Mouse (Mus musculus) thymus, postnatal 25 days (tissue): ENCODE results near the gene Nr1i3.

Experiments used
- DNase-seq: peaks from one replicate; pipeline ENCODE4 v3.0.0; 2022

The Nr1i3 gene

GRCm38 (mm10) chr1:171256937-171257548, 43.3 kb downstream of the Nr1i3 start:
- peak; percentile 62 for DNase-seq

- DNase-seq = no peak
Observed at GRCm38 (mm10) chr1:171257781-171258180, 44.0 kb downstream of the Nr1i3 start.

GRCm38 (mm10) chr1:171258921-171259320, 45.2 kb downstream of the Nr1i3 start:
- no peak for DNase-seq

GRCm38 (mm10) chr1:171260316-171260715, 46.5 kb downstream of the Nr1i3 start:
- no peak for DNase-seq

DNA sequence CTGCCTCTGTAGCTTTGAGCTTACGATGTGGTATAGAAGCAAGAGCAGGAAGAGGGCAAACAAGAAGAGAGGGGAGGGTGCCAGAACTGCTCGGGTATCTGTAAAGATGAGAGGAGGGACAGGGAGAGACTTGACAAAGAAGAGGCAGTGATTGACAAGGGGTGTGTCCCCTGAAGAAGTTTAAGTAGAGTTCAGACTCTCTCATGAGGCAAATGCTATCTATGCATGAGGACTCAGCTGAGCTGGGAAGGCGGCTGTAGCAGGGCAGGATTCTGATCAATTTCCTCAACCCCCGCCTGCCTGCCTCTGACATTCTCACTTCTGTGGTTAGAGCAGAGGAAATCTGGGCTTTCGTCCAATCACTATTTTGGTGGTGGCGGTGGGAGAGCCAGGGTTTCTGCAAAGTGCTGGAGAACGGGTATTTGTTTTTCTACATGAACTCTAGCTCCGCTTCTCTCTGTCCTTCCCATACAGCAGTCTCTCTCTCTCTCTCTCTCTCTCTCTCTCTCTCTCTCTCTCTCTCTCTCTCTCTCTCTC, 48.9 kb downstream of the Nr1i3 start:
- peak; percentile 16 for DNase-seq

GRCm38 (mm10) chr1:171263185-171263611, 49.4 kb downstream of the Nr1i3 start:
- no peak for DNase-seq

GRCm38 (mm10) chr1:171263666-171264461, 50.1 kb downstream of the Nr1i3 start:
- no peak for DNase-seq

DNA sequence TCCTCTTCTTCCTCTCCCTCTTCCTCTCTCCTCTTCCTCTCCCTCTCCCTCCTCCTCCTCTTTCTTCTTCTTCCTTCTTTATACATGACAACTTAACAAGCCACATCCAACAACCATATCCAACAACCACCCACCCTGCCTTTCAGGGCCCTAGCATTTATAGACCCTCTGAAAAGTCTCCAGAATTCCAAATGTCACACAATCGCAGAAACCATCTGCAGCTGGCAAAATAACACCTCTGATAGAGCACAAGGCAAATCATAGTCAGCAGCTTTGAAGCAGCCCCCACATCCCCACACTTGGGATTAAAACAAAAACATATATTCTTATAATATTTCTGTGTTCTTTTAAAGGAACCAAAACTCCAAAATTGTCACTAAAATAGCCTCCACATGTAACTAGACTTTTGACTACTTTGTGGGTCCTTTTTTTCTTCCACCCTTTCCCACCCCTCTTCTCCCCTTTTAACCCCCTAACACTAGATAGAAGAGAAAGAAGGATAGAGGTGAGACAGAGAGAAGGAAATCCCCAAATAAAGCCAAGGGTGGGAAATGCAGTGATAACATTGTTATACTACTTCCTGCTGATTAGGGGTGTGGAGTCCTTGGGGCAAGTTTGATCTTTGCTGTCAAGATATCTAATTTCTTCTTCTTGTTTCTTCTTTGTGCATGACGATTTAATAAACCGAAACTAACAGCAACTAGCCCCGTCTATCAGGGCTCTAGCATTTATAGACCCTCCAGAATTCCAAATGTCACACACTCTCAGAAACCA, 52.4 kb downstream of the Nr1i3 start:
- no peak for DNase-seq

DNA sequence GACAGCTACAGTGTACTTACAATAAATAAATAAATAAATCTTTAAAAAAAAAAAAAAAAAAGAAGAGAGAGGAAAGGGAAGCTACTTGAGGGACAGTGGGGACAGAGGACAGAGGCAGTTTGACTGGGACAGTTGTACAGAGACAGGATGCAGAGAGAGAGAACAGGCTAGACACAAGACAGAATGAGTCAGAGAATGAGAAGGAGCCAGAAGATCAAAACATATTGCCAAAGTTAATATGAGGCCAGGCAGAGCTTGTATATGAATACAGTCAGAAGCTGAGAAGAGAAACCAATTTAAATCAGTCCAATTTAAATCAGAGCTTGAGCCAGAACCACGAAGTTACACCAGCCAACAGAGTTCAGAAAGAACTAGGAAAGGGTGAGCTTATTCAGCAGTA, 54.6 kb downstream of the Nr1i3 start:
- DNase-seq = no peak

- DNase-seq = peak; percentile 99
Observed at GRCm38 (mm10) chr1:171269848-171270572, 56.2 kb downstream of the Nr1i3 start, which contains the start of gene B4galt3. B4galt3 (plus strand) TSS chr1:171270328.
